Mouse (Mus musculus) hindbrain, postnatal 0 days (tissue): ENCODE measurements around the gene Sclt1. TPM values are rescaled to one million over a fixed set of nuclear protein-coding genes. Genes with fewer than 3 reads are reported as not detected.

ENCODE experiments used
- ATAC-seq: fragments of 200-750 bp; cut with Nextera tagmentation; 2 replicates; pipeline ENCODE4 v1.8.0; 2017; ENCODE audit warnings: mild to moderate bottlenecking, moderate TSS enrichment, moderate library complexity
- DNase-seq: peaks from one replicate; pipeline ENCODE4 v3.0.0-alpha.2; 2015; ENCODE audit warnings: low spot score
- H3K27ac ChIP-seq: fragments of 300-500 bp; sonication (generic); 2 replicates; pipeline ENCODE4 v1.5.1; 2014; ENCODE audit warnings: mild to moderate bottlenecking
- H3K27me3 ChIP-seq: fragments of 300-500 bp; sonication (generic); 2 replicates; pipeline ENCODE4 v1.6.1; 2014; ENCODE audit warnings: low read length, mixed read lengths; ENCODE audit not compliant: insufficient read depth
- H3K36me3 ChIP-seq: fragments of 300-500 bp; sonication (generic); 2 replicates; pipeline ENCODE4 v1.6.1; 2014; ENCODE audit warnings: low read length, mixed read lengths; ENCODE audit not compliant: insufficient read depth
- H3K4me1 ChIP-seq: fragments of 300-500 bp; sonication (generic); 2 replicates; pipeline ENCODE4 v1.6.1; 2014; ENCODE audit warnings: antibody characterized with exemption, low read length, mixed read lengths; ENCODE audit not compliant: insufficient read depth
- H3K4me2 ChIP-seq: fragments of 300-500 bp; sonication (generic); 2 replicates; pipeline ENCODE4 v1.6.1; 2014; ENCODE audit warnings: low read depth, mild to moderate bottlenecking, low read length, moderate library complexity, mixed read lengths
- H3K4me3 ChIP-seq: fragments of 300-500 bp; sonication (generic); 2 replicates; pipeline ENCODE4 v1.5.1; 2014; ENCODE audit warnings: low read length
- H3K9ac ChIP-seq: fragments of 300-500 bp; sonication (generic); replicated peaks from 2 replicates; pipeline ENCODE4 v1.6.1; 2014; ENCODE audit warnings: mild to moderate bottlenecking, low read length, moderate library complexity, mixed read lengths
- H3K9me3 ChIP-seq: fragments of 300-500 bp; sonication (generic); 2 replicates; pipeline ENCODE4 v1.6.1; 2016; ENCODE audit warnings: low read length, mixed read lengths
- CTCF ChIP-seq: IDR thresholded peaks from 2 replicates; pipeline ENCODE4 v1.5.1; 2016; ENCODE audit warnings: antibody characterized with exemption, control low read depth, low read depth
- WGBS: fragments of 180-500 bp; shearing (Covaris S2); extraction: QIAGEN DNeasy Blood & Tissue Kit; methylation state at CpG from one replicate; pipeline ENCODE4 v1.1.7; 2014; 5-methylcytosine and 5-hydroxymethylcytosine counted together
- polyA plus RNA-seq: library from polyadenylated mRNA; unstranded; fragments of >200 nt; fragmentation: Nextera tagmentation; extraction: Ambion mirVana; gene quantifications from 2 replicates; pipeline ENCODE4 v1.2.1, GENCODE M21; 2015
- total RNA-seq: library from RNA; depleted of rRNA; stranded (reverse); fragments of >200 nt; gene quantifications from 2 replicates; pipeline ENCODE4 v1.2.3, GENCODE M21; 2014

Sclt1 gene
- total and polyA plus RNA-seq, 2 experiments from 2014 or later = 15.9 to 18.2 TPM

- 87% methylated on average over 7 of the region's 7 CpGs for WGBS
- no peaks in the 10 kb centered on the region for H3K9me3 ChIP-seq
- no peak overlapping the region for H3K9ac ChIP-seq
- no peaks in the 10 kb centered on the region; the same call in 1 of the 2 replicates for H3K36me3 ChIP-seq
- no peaks in the 10 kb centered on the region for H3K27me3 ChIP-seq
- no peak overlapping the region for H3K27ac ChIP-seq
- no peak overlapping the region for H3K4me3 ChIP-seq
- no peak for TF ChIP-seq CTCF
- ATAC-seq (no peak), DNase-seq (no peak)
- no peak overlapping the region for H3K4me2 ChIP-seq
- no peaks in the 10 kb centered on the region for H3K4me1 ChIP-seq
These were observed 121.3 kb downstream of the Sclt1 start for GRCm38 (mm10) chr3:41620971-41621370.

GRCm38 (mm10) chr3:41618488-41618887, 123.8 kb downstream of the Sclt1 start:
- Histone ChIP-seq H3K9me3 (no peaks in the 10 kb centered on the region), H3K9ac (no peak overlapping the region), H3K36me3 (peaks cover 6% of the 10 kb centered on the region), H3K27ac (0 out of 2 replicates have a peak overlapping the region, but pooled peaks have one; percentile 48), H3K4me2 (no peak overlapping the region), H3K4me3 (no peak overlapping the region), H3K27me3 (no peaks in the 10 kb centered on the region), H3K4me1 (no peaks in the 10 kb centered on the region)
- WGBS = 57% methylated on average over 3 of the region's 3 CpGs
- DNase-seq = peak; percentile 36
- peak; percentile 70 for ATAC-seq
- no peak for TF ChIP-seq CTCF

- WGBS = 56% methylated on average over 3 of the region's 3 CpGs
- Histone ChIP-seq H3K27me3 (no peaks in the 10 kb centered on the region), H3K9me3 (no peaks in the 10 kb centered on the region), H3K9ac (no peak overlapping the region), H3K27ac (peak overlapping the region; percentile 48), H3K4me2 (no peak overlapping the region), H3K36me3 (peaks cover 6% of the 10 kb centered on the region), H3K4me1 (no peaks in the 10 kb centered on the region), H3K4me3 (no peak overlapping the region)
- DNase-seq (peak; percentile 31), ATAC-seq (peak; percentile 35)
- no peak for TF ChIP-seq CTCF
These were observed 124.3 kb downstream of the Sclt1 start for GRCm38 (mm10) chr3:41618036-41618435.

- Histone ChIP-seq H3K9me3 (no peaks in the 10 kb centered on the region), H3K27ac (no peak overlapping the region), H3K4me1 (no peaks in the 10 kb centered on the region), H3K36me3 (peaks cover 22% of the 10 kb centered on the region), H3K27me3 (no peaks in the 10 kb centered on the region), H3K4me2 (no peak overlapping the region), H3K9ac (no peak overlapping the region), H3K4me3 (no peak overlapping the region)
- ATAC-seq (no peak), DNase-seq (no peak)
- TF ChIP-seq CTCF = no peak
- 93% methylated on average over 5 of the region's 5 CpGs for WGBS
These were observed 127.9 kb downstream of the Sclt1 start for GRCm38 (mm10) chr3:41614230-41614985.

GRCm38 (mm10) chr3:41613706-41614105, 128.6 kb downstream of the Sclt1 start:
- no peak for TF ChIP-seq CTCF
- no peak for DNase-seq
- H3K4me1 ChIP-seq = no peaks in the 10 kb centered on the region
- no peak overlapping the region for H3K4me2 ChIP-seq
- H3K27me3 ChIP-seq = no peaks in the 10 kb centered on the region
- 0 out of 2 replicates have a peak, but pooled peaks have one; percentile 14 for ATAC-seq
- WGBS = 84% methylated on average over 9 of the region's 9 CpGs
- H3K9me3 ChIP-seq = no peaks in the 10 kb centered on the region
- H3K27ac ChIP-seq = no peak overlapping the region
- no peak overlapping the region for H3K4me3 ChIP-seq
- peaks cover 22% of the 10 kb centered on the region for H3K36me3 ChIP-seq
- H3K9ac ChIP-seq = no peak overlapping the region

GRCm38 (mm10) chr3:41612211-41612610, 130.1 kb downstream of the Sclt1 start:
- H3K9ac ChIP-seq = no peak overlapping the region
- DNase-seq (no peak), ATAC-seq (0 out of 2 replicates have a peak, but pooled peaks have one; percentile 51)
- no peak overlapping the region for H3K27ac ChIP-seq
- no peaks in the 10 kb centered on the region for H3K9me3 ChIP-seq
- H3K27me3 ChIP-seq = no peaks in the 10 kb centered on the region
- peak; percentile 40 for TF ChIP-seq CTCF
- 94% methylated on average over 3 of the region's 3 CpGs for WGBS
- H3K36me3 ChIP-seq = peaks cover 22% of the 10 kb centered on the region
- H3K4me1 ChIP-seq = no peaks in the 10 kb centered on the region
- no peak overlapping the region for H3K4me2 ChIP-seq
- H3K4me3 ChIP-seq = no peak overlapping the region

GRCm38 (mm10) chr3:41609071-41609470, 133.2 kb downstream of the Sclt1 start:
- WGBS = 95% methylated on average over 5 of the region's 5 CpGs
- Histone ChIP-seq H3K4me1 (no peaks in the 10 kb centered on the region), H3K27ac (no peak overlapping the region), H3K36me3 (peaks cover 16% of the 10 kb centered on the region; the same call in 1 of the 2 replicates), H3K27me3 (no peaks in the 10 kb centered on the region), H3K4me2 (no peak overlapping the region), H3K4me3 (no peak overlapping the region), H3K9me3 (no peaks in the 10 kb centered on the region), H3K9ac (no peak overlapping the region)
- ATAC-seq (no peak), DNase-seq (no peak)
- TF ChIP-seq CTCF = no peak
